Mouse (Mus musculus): ENCODE data around the gene Cldn14.
A peak's percentile ranks its signal among the peaks of the same experiment; 100 is the strongest.
"Not testable (repeated sequence)": the region's sequence is repeated elsewhere in the genome, so short reads cannot be mapped to it uniquely, and the experiment has no call there.

The Cldn14 gene

DNA sequence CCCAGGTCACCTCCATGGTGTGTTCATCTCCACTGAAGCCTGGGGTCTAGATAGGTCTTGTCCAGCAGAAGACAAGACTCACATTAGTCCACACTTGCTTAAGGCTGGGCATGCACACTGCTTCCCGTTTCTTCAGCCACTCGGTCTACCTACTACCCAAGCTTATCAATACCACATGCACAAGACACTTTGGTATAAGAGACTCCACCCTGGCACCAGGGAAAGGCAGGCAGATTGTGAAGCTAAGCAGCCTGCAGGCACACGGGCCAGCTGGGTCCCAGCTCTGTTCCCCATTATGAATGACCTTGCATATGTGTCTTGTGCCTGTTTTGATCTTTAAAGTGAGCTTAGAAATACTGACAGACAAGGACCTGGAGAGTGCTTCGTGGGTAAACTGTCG, 719 bp upstream of the Cldn14 start:
- peak; percentile 35 for DNase-seq (ENCODE audit: extremely low read depth, low read depth)

DNA sequence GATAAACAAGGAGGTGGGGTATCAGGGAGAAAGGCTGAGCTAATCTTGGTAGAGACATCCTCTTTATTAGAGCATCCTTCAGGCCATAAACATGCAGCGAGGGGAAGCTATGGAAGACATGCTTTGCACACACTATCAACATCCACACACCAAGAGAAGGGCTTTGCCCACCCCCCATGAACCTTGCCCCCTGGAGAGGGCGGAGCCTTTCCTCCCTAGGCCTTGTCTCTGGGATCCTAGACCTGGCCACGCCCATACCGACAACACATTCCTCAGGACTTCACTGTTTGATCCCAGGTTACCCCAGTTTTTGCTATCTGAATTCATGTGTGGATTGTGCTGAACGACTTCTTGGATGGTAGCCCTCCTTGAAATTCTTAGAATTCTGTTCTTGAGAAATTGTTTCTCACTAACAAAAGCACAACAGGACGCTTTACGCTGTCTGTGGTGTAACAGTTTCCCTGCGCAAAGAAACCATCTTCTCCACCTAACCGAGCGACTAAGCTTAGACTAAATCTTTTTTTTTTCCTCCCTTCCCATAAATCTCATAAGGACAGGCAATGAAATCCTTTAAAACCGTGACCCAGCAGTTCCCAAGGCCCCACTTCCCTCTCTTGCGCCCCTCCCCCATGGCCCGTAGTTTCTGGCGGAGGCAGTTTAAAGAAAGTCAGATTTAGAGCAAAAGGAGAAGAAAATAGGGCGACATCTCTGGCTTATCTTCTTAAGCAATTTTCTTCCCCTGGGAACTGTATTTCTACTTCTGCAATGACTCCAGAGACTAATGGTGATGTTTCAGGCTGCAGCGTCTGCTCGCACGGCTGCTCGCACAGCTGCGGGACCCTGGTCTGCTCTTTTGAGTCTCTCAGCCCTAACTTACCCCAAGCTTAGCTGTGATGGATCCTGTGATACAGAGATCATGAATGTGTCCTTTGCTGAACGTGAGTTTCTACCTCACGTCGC, 1.7 kb downstream of the Cldn14 start:
- no peak for DNase-seq (ENCODE audit: extremely low read depth, low read depth)

DNA sequence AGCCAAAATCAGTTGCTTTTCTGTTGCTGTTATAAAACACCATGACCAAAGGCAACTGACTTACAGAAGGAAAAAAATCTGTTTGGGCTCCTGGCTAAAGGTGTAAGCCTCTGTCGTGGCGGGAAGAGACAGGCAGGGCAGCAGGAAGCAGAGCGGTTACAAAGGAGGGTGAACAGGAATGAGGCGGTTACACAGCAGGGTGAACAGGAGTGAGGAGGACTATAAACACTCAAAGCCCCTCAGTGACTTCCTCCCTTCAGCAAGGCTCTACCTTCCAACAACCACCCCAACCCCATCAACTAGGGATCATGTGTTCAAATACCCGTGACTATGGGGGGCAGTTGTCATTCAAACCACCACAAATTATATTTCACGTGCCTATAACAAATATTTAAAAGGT, 5.2 kb downstream of the Cldn14 start:
- DNase-seq (ENCODE audit: extremely low read depth, low read depth), result no peak

DNA sequence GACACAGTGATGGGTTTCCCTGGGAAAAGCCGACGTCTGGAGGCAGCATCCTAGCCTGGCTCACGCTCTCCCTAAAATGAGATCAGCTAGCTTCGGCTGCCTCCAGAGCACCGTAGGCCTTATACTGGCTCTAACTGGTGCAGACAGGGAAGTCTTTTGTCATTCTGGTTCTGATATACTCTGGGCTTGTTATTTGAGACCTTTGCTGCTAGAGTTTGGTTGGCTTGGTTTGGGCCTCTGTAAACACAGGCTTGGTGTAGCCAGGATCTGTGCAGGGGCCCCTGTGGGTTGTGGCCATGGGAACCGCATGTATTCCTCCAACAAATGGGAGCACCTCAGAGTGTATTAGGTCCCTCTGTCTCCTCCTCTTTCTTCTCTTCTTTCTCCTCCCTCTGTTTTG, 7.3 kb downstream of the Cldn14 start:
- DNase-seq (ENCODE audit: extremely low read depth, low read depth), result no peak

DNA sequence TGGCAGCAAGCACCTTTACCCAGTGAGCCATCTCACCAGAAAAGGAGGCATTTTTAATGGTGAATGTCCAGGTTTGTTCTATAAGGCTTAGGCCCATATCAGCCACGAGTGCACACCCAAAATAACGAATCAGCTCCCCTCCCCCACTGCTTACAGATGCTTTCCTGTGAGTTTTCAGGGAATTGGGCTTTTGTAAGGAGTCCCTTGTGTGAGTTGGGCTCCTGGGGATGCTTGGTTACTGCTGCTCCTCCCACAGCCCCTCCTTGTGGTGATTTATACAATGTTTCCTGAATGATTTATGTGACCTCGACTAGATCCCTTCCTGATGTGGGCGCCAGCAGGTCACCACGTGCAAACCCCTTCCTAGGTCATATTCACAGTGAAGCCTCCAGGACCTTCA, 9.7 kb downstream of the Cldn14 start:
- no peak for DNase-seq (ENCODE audit: extremely low read depth, low read depth)

DNA sequence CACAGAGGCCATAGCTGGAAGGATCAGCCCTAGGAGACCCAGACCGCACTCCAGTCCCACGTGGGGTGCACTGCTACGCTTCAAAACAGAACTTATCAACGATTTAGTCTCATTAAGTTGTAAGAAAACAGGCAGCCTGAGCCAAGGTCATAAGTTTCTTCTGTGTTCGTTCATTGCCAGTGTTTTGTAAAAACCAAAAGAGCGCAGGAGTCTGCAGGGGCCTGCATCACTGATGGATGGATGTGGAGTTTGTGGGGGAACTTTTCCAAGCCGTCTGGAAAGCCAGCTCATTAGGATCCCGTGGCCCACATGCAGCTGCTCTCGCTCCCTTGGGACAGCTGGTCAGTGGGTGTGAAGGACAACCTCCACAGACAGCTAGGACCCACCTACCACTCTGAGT, 25.1 kb downstream of the Cldn14 start:
- DNase-seq (ENCODE audit: extremely low read depth, low read depth), result no peak

DNA sequence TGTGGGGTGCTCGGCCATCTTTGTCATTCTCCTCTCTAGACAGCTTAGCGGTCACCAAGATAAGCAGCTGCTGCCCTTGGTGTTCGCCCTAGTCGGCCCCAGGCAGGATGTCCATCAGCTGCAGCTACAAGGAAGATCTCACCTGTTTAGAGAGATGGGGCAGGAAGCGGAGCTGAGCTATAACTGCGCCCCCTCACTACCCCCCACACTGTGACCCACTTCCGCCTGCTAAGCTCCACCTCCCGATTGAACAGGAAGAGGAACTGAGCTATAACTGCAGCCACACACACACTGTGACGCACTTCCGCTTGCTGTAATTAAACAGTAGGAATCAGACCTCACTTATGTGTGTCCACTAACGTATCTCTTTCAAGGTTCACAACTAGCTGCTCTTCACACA, 26.3 kb downstream of the Cldn14 start:
- no peak for DNase-seq (ENCODE audit: extremely low read depth, low read depth)

DNA sequence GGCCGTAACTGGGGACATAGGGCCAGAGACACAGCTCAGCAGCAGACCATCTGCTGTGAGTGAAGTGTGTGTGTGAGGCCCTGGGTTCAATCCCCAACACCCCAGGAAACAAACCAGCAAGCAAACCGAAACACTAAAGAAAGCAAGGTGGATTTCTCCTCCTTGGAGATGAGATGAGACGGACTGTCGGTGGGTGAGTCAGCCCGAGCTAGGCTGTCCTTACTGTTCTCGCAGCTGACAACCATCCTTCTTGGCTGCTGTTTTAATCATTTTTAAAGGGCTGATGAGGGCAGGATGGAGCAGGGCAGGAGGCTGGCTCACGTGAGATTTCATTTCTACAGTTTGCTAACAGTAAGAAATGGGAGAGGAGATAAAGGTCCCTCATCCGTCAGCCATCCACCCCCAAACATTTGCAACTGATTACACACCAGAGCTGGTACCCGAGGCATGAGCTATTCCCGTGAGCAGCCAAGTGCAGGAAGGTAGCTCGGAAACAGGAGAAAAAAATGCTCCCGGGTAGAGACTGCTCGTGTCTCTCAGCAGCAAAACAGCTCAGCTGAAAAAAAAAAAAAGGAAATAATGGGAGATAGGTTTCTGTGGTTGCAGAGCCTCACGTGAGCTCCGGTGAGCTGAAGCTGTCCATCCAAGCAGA, 27.3 kb downstream of the Cldn14 start:
- peak; percentile 16 for DNase-seq (ENCODE audit: extremely low read depth, low read depth)

DNA sequence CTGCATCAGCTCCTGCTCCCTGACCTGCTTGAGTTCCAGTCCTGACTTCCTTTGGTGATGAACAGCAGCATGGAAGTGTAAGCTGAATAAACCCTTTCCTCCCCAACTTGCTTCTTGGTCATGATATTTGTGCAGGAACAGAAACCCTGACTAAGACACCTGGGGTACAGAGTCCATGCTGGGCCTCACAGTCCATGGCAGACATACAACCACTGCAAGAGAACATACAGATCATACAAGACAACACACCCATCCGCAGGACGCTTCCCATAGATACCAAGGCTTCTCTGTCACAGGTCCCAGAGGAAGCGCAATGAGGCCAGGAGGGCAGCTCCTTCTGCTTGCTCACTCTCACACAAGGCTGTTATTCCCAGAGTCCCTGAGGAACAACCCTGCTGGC, 28.3 kb downstream of the Cldn14 start:
- not testable (repeated sequence) for DNase-seq (ENCODE audit: extremely low read depth, low read depth)

DNA sequence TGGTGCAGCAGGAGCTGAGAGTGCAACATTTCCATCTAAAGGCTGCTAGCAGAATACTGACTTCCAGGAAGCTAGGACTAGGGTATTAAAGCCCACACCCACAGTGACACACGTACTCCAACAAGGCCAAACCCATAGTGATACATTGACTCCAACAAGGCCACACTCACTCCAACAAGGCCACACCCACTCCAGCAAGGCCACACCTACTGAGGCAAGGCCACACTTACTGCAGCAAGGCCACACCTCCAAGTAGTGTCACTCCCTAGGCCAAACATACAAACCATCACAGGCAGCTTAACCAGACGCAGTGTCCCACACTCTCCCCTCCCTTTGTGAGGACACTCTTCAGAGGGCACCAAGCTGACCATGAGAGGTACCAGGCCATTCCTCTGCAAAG, 29.3 kb downstream of the Cldn14 start:
- no peak for DNase-seq (ENCODE audit: extremely low read depth, low read depth)

DNA sequence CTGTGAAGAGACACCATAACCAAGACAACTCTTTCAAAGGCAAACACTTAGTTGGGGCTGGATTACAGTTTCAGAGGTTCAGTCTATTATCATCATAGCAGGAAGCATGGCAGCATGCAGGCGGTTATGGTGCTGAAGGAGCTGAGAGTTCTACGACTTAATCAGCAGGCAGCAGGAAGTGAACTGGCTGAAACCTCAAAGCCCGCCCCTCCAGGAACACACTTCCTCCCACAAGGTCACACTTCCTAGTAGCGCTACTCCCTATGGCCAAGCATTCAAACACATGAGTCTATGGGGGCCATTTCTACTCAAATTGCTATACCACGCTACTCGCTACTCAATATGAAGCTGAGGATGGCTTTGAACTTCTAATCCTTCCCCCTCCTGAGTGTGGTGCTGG, 31.1 kb downstream of the Cldn14 start:
- DNase-seq (ENCODE audit: extremely low read depth, low read depth), result no peak

DNA sequence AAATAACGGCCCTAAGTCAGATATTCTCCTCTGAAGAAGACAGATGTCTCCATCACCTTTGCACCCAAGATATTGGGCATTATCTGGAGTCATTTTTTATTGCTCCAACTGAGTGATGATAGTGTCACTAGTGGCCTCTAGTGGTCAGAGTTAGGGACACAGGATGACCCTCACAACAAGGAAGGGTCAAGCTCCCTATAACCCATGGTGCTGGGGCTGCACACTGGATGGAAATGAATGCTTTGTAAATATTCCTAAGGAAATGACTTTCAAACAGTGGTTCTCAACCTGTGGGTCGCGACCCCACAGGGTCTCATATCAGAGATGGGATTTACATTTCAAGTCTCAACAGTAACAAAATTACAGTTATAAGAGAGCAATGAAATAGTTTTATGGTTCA, 31.7 kb downstream of the Cldn14 start:
- no peak for DNase-seq (ENCODE audit: extremely low read depth, low read depth)

DNA sequence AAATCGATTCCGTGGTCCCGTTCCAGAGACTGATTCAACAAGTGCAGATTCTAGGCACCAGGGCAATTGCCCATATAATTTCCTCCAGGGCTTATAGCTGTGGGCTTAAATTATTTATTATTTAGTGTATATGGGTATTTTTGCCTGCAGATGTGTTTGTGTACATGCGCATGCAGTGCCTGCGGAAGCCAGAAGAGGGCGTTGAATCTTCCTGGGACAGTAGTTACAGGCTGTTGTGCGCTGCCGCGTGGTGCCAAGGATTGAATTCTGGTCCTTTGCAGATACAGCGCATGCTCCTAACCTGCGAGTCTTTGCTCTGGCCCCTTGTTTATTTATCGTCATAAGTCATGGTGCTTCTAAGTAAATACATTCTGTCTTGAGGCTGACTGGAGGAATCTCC, 33.2 kb downstream of the Cldn14 start:
- no peak for DNase-seq (ENCODE audit: extremely low read depth, low read depth)

DNA sequence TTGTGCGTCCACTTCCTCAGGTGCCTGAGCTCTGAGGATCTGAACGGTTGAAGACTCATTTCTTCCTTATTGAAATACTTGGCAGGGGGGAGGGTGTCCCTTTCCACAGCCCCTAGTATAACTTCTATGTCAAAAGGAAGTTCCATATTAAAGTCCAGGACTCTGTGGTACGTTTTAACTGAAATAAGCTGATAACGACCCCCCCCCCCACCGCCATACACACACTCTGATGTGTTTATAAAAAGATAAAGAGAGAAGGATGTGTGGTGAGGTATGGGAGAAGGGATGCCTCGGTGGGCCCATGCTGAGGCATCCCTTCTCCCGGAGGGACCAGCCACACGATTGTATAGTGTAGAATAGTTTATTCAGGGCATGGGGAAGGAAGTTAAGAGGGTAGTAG, 34.4 kb downstream of the Cldn14 start:
- DNase-seq (ENCODE audit: extremely low read depth, low read depth), result peak; percentile 38

DNA sequence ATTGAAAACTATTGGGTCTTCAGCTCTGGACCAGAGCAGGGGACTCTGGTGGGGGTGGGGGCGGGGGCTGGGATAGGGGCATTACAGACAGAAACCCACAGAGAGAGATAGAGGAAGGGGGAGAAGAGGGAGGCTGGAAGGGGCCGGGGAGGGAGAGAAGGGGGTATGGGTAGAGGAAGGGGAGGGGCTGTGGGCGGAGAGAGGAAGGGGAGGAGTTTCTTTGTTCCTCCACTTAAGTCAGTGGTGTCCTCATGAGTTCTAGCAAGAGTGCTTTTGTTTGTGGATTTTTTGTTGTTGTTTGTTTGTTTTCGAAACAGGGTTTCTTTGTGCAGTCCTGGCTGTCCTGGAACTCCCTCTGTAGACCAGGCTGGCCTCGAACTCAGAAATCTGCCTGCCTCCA, 35.1 kb downstream of the Cldn14 start:
- peak; percentile 68 for DNase-seq (ENCODE audit: extremely low read depth, low read depth)

DNA sequence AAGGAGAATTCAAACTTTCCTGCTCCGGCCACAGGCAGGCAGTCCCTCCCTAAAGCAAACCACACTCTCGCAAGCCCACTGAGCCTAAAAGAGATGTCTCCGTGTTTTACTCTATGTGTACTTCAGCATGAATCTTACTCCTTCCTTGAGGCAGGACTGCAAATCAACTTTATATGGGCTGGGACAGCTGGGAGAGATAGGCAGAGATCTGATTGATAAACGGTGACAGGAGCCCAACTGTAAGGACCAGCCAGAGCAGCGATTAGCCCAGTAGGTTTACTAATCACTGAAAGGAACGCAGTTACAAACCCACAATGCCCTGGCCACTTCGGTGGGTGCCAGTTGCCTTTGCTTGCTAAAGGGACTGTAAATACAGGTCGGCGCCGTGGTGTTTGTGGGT, 35.5 kb downstream of the Cldn14 start:
- peak; percentile 20 for DNase-seq (ENCODE audit: extremely low read depth, low read depth)

DNA sequence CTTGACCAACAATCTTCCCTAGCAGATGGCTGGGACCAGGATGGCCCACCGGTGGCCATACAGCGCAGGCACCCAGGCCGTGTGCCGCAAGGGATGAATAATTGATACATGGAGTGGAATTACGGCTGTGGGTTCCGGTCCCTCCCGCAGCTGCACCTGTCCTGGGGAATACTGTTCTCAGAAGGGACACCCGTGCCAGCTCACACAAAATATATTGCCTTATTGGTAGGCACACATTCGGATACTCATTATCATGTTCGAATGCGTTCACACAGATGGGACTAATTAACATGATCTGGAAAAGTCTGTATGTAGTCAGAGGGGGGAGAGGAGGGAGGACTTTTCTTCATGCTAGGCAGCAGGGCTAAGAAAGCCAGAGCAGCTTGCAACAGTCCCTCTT, 37.6 kb downstream of the Cldn14 start:
- DNase-seq (ENCODE audit: extremely low read depth, low read depth), result no peak

DNA sequence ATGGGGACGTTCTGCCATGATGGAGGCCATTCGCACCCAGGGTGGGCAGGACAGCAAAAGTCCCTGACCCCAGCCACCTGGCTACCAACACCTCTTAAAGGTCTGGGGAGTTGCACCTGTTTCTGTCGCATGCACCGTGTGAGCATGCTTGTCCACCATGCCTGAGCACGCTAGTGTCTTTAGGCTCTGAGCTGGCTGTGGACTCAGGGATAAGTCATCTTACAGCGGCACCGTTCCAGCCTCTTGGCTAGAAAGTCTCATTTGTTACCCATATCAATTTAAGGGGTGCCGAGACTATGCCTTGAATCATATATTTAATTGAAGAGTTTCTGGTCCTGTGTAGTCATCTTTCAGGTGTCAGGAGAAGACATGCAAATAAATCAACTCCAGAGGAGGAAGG, 40.7 kb downstream of the Cldn14 start:
- DNase-seq (ENCODE audit: extremely low read depth, low read depth), result no peak

DNA sequence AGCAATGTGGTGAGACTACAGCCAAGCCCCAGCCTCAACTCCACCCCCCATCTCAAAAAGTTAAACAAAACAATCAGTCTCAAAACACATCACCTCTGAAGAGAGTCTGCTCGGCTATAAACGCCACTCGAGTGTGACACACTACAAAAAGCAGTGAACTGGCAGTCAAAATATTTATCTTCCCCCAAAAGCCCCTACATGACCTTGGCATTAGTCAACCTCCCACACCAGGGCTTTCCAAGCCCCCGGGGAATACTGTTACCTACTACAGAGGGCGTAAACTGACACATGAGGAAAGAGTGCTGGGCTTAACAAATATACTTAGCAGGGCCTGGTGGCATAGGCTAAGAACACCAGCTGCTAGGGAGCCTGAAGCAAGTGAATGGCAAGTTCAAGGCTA, 46.4 kb downstream of the Cldn14 start:
- no peak for DNase-seq (ENCODE audit: extremely low read depth, low read depth)

DNA sequence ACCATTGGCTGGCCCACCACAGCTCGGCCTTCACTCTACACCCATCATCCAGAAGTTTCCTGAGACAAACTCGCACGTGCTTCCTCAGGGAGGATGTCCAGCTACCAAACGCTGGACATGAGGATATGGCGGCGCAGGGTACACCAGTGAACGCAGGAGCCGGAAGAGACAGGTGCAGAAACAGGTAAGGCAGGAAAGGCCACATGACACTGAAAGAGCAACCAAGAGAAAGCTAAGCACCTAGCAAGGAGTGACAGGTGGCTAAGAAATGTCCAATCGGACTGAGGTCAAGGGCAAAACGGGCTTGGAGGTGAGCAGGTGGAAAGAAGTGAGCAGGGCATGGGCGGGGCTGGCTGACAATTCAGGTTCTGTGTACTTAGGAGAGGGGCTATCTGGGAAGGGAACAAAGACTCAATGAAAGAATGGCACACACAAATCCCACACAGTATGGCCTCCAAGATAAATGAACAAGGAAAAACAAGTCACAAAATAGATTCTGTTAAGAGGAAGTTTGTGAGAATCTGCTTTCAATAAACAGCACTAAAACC, 47.5 kb downstream of the Cldn14 start:
- DNase-seq (ENCODE audit: extremely low read depth, low read depth), result no peak

DNA sequence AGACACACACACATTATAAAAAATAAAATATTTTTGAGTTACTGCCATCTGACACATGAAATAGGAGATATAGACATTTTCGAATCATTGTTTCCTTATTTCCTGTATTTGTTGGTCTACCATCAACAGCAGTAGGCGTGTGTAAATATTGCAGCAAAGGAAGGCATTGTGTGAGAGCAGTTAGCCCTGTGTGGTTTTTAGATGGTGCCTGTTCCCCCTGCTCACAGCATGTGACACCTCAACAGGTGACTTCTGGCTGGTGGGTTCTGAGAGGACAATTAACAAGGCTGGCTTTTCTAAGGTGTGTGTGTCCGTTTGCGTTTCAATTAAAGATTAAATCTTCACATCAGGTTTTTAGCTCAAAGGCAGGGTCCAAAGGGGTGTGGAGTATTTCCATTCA, 48.1 kb downstream of the Cldn14 start:
- DNase-seq (ENCODE audit: extremely low read depth, low read depth), result no peak

DNA sequence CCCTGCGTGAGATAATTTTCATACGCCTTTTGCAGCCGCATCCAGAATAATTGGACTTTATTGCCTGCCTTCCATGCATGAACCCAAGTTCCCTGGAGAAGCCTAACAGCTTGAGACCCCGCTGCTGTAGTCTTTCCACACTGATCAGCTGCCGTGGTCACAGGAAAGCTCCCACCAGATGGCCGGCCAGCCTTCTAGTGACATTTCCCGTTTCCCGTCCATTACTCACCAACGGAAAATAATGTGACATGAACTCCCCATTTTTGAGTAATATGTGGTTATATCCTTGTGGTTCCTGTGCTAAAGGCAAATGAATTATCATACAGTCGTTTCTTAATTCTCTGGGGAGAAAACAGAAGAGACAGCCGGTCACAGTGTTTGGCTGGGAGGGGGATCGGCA, 51.2 kb downstream of the Cldn14 start:
- no peak for DNase-seq (ENCODE audit: extremely low read depth, low read depth)

DNA sequence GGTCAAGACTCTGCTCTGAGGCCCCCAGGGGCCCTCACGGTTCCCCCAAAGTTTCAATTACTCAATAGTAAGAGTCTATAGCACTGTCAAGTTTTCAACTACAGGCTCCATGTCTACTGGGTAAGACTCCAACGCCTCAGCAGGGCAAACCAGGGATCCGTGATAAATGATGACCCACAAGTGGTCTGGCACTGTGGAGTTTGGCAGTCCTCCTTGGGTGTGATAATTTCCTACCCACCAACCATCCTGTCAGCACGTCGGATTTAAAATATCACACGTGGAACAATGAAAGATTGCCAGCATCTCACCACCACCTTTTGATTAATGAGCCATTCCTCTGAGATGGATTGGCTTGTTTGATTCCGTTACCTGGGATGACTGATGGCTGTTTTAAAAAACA, 51.7 kb downstream of the Cldn14 start:
- no peak for DNase-seq (ENCODE audit: extremely low read depth, low read depth)

Data from MEL-GATA-1-ER (cell line).